Mouse (Mus musculus) WW6 (cell line): ENCODE results near the gene Dnaaf5.

Source experiments
- DNase-seq: peaks from one replicate; pipeline ENCODE4 v3.0.0-alpha.2; 2013; ENCODE audit warnings: low read depth, low spot score

Dnaaf5 gene

DNA sequence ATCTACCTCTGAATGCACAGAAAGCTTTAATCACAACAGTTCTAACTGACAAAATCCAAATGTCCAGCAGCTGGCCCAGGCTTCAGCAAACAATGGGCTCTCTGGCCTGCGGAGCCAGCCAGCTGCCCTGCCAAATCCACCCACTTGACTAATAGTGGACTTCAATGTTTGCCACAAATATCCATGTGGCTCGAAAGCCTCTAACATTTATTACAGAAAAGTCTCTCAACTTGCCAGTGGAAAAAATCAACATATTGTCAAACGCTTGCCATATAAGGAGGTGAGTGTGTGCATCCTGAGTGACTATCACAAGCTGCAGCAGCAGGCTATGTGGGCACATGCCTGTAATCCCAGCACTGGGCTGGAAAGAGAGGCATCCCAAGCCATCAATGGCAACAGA is 48.8 kb downstream of the Dnaaf5 start:
- no peak for DNase-seq

- no peak for DNase-seq
These were observed 49.6 kb downstream of the Dnaaf5 start for GRCm38 (mm10) chr5:139199636-139199994.

DNA sequence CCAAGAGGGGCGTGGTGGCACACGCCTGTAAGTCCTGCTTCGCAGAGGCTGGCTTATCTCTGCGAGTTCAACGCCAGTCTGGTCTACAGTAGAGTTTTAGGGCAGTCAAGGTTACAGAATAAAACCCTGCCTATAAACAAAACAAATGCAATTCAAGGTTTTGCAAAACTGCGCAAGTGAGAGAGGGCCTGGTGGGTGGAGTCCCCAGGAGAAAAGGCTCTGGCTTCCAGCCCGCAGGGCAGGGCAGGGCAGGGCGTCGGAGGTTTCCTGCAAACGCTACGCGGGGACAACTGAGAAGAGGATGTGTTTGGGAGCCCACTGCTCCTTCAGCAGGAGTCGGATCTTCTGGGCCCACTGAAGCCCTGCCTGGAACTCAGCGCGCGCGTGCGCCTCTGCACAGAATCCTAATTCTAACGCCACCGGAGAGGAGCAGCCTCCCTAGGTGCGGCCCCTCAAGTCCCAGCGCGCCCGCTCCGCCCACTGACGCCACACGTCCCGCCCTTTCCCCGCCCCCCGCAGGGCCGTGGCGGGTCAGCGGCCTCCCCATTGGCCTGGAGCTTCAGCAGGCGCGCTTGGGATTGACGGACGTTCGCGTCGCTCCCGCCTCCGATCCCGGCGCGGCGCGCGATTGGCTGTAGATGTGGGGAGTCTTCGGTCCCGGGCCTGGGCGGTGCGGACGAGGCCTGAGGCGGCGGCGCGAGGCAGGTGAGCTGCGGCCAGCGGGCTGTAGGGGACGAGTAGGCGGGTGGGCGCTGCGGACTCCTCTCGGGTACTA is 50.2 kb downstream of the Dnaaf5 start, which contains the start of gene Sun1:
Gene Sun1 (plus strand): TSS at position 643 of the 775 bp plus-strand sequence.
- DNase-seq: peak; percentile 96

- DNase-seq: no peak
These were observed 50.9 kb downstream of the Dnaaf5 start for GRCm38 (mm10) chr5:139200770-139201569.

DNA sequence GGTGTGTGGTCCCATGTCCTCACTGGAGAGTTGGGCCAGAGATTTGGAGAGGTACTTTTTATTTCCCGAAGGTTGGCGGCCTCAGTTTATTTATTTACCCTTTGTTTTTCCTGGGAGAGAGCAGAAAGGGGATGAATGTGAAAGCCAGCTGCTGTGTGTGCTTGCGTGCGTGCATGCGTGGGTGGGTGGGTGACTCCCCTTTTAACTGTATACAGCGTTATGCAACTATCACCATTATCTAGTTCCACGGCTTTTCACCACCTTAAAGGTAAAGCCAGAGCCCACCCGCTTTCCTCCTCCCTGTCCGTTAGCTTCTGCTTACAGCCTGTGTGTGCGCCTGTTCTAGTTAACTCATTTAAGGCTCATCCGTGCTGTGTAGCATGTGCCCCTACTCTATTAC is 52.1 kb downstream of the Dnaaf5 start:
- DNase-seq: no peak

DNA sequence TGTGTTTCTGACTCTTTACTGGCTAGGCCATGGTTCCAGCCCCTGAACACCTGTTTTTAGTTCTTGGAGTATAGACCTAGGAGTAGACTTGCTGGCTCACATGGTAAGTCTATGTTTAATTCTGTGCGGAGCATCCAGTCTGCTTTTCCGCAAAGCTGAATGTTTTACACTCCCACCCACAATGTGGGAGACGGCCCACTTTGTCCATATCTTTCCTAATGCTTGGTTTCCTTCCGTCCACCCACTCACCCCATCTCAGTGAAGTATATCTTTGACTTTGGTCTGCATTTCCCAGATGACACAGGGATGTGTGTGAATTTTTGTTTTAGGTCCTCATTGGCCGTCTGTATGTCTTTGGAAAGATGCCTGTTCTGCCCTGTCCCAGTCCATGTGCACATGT is 53.3 kb downstream of the Dnaaf5 start:
- no peak for DNase-seq

- DNase-seq: no peak
These were observed 56.1 kb downstream of the Dnaaf5 start for GRCm38 (mm10) chr5:139206081-139206480.

GRCm38 (mm10) chr5:139206525-139206924 is 56.5 kb downstream of the Dnaaf5 start:
- no peak for DNase-seq

DNA sequence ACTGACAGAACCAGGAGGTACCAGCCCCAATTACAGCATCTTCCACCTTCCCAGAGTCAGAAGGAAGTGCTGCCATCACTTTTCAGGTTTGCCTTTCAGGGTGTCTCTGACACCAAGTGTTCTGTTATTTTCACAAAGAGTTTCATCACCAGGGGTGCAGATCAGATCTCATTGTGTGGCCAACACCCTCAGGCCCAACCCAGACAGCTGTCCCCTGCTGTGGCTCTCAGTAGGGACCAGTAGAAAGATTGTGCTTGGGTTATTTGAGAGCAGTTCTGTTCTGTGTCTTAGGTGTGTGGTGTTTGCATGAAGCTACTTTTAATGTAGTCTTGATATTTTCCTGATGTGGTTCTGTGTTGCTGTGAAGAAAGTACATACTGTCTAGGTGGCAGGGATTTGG is 58.2 kb downstream of the Dnaaf5 start:
- no peak for DNase-seq

DNA sequence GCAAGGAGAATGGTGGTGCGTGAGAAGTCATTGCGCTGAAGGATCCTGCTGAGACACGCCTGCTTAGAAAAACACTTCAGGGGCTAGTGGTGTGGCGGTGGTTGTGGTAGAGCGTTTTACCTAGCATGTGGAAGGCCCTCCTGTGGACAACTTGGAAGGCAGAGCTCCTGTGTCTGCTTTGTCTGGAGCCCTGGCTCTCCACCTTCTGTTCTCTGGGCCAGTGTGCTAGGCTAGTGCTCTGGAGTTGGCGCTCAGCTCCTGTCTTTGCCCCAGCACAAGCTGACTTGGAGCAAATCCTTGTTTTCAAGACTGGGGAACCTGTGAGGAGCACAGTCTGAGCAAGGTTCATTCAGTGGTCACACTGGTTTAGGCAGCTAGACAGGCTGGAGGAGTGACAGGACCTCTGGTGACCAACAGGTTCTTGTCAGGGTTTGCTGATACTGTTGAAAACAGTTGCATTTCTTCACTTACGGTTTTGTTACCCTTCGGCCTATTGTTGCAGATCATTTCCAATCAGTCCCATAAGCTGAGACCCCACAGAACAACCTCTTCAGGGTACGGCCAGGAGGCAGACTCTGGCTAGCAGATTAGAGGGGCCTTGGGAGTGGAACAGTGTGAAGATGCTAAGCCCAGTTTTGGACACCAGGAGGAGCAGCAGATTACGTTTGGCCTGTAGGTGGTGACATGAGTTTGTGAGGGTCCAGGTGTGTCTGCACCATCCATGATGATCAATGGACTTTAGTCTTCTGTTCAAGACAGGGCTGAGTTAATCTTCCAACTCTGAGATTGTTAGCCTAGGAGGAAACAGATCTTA is 59.1 kb downstream of the Dnaaf5 start:
- no peak for DNase-seq

- no peak for DNase-seq
These were observed 59.6 kb downstream of the Dnaaf5 start for GRCm38 (mm10) chr5:139209685-139210026.

GRCm38 (mm10) chr5:139211737-139212385 is 61.8 kb downstream of the Dnaaf5 start:
- DNase-seq: no peak

GRCm38 (mm10) chr5:139214298-139214697 is 64.3 kb downstream of the Dnaaf5 start:
- DNase-seq: no peak

- DNase-seq: no peak
These were observed 65.2 kb downstream of the Dnaaf5 start for GRCm38 (mm10) chr5:139215184-139215583.

- DNase-seq: no peak
These were observed 66.1 kb downstream of the Dnaaf5 start for GRCm38 (mm10) chr5:139216121-139216520.

- no peak for DNase-seq
These were observed 66.8 kb downstream of the Dnaaf5 start for GRCm38 (mm10) chr5:139216774-139217173.

- no peak for DNase-seq
These were observed 70.0 kb downstream of the Dnaaf5 start for GRCm38 (mm10) chr5:139220006-139220515.

- no peak for DNase-seq
These were observed 70.6 kb downstream of the Dnaaf5 start for GRCm38 (mm10) chr5:139220610-139221009.

GRCm38 (mm10) chr5:139223331-139223730 is 73.3 kb downstream of the Dnaaf5 start:
- no peak for DNase-seq

GRCm38 (mm10) chr5:139227236-139227635 is 77.2 kb downstream of the Dnaaf5 start:
- no peak for DNase-seq

- no peak for DNase-seq
These were observed 77.6 kb downstream of the Dnaaf5 start for GRCm38 (mm10) chr5:139227645-139228044.
